Mouse (Mus musculus) c-Kit-positive CD71-positive TER-119-negative erythroid progenitor cells, embryonic 14.5 days (primary cell): Measurements from ENCODE around the gene Mboat2.
A peak's percentile ranks its signal among the peaks of the same experiment; 100 is the strongest.

Experiments
- DNase-seq: peaks from one replicate; pipeline ENCODE4 v3.0.0-alpha.2; 2013; ENCODE audit warnings: low read depth

Gene Mboat2

DNA sequence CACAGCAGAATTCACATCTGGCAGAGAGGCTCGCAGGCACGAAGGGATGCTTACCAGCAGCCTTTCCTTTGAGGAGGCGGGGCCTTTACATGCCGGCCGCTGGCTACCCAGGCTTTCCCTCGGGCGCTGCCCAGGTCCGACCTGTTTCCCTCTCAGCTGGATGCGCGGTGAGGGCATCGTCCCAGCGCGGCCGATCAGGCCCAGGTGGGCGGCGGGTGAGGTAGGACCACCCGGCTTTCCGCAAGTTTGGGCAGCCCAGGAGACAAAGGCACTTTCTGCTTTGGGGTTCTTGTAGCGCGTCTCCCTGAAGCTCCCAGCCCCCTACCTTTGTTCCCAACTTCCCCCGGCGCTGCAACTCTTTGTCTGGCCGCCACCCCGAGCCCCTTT is at the start of gene Mboat2:
Gene Mboat2, plus strand, starts transcription at position 114 of the 387 bp plus-strand sequence.
- no peak for DNase-seq

DNA sequence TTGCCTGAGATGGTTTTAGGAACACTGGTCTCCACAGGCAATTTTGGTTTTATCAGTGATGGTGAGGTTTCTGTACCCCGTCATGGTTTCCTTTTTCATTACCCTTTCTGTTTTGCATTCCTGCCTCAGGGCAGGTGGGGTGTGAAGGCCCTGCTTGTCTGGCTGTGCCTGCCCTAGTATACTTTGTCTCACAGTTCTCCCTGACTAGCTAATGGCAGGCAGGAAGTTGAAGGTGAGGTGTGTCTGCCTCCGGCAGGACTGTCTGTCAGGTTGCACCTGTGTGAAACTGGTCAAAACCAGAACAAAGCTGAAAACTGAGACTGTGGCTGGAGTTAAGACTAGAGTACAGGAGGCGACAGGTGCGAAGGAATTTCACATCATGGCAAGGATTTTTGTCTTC is 46.9 kb upstream of the Mboat2 start:
- no peak for DNase-seq

DNA sequence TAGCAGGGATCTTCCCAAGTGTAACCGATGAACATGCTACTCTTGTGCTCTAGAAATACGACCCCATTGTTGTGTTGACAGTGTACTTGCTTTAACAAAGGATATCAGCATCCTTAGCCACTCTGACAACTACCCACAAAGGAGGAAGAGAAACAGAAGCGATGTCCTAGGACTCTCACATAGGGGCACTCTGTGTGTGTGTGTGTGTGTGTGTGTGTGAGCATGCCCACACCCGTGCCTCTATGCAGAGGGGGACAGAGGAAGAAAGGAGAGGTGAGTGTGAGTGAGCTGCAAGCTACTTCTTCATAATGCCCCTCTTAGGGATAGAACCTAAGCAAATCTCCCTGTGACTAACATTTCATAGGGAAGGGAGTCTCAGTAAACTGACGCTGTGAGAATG is 44.8 kb upstream of the Mboat2 start:
- DNase-seq = no peak

DNA sequence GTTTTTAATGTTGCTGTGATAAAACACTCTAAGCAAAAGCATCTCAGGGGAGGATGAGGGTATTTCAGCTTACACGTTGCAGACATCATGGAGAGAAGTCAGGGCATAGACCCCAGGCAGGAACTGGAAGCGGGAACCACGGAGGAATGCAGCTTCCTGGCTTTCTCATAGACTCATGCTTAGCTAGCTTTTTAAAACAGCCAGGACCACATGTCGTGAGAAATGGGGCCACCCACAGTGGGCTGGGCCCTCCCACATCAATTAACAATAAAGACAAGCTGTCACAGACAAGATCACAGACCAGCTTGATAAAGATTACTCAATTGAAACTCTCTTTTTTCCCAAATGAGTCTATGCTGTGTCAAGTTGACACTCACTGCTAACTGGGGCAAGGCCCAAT is 44.4 kb upstream of the Mboat2 start:
- DNase-seq = no peak

DNA sequence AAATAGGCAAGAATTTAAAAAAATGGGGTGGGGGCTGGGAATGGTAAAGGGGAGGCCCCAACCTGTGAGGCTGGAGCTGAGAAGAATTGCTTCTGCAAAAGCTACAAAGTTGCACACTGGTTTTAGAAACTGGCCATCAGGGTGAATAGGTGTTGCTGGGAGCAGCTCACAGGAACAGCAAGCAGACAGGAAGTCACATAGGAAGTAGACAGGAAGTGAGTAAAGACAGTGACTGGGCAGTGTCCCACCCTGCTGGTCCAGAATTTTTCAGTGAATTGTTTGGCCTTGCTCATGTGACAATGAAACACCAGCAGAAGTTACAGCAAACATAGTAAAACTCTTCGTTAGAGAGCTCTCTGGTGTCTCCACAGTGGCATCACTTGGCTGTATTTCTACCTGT is 41.0 kb upstream of the Mboat2 start:
- DNase-seq = no peak

DNA sequence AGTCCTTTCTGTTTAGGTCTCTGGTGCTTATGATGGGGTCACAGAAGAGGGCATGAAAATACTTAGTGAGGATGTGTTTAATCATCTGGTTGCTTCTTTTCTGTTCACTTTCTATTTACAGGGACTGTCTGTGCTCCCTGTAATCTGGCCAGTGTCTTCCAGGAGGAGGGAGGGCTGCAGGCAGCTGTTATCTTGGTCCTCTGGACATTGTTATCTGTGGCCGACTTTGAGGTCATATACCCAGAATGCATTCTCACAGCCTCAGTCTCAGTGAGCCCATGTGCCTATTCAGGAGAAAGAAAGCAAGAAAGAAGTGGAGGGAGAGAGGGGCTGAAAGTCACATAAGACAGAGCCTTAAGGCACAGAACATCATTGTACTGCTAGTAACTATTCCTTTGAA is 19.4 kb upstream of the Mboat2 start:
- DNase-seq = no peak

DNA sequence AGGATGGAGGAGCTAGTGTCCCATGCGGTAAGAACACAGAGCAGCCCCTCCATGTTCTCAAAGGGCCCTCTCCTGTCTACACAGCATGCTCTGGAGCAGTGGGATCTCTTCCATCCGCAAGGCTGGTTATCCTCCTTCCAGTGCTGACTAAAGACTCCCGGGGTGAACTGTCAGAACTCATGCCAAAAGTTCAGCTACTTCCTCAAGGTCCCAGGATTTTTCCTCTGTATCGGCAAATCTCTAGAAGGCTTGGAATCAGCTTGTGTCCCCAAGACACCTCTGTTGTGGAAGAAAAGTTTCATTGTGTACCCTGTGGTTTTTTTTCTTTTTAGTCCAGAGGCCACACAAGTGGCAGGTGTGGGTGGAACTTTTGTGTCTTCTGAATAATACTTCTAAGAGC is 18.8 kb upstream of the Mboat2 start:
- DNase-seq = no peak

DNA sequence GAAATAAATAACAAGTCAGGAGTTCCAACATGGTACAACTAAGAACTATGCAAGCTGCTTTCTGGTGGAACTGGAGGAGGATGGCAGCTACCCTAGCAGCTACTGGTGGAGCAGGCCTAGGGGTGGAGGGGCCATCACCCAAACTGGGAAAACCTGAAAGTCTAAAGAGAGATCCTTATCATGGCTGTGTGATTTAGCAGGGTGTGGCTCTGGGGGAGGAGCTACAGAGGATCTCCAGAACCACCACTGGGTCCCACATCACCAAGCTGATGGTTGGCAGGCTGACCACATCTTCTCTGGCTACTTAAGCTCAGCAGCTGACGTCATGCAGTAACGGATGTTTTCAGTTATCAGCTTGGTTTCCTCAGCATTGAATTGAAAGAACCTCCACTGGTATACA is 7.8 kb upstream of the Mboat2 start:
- DNase-seq = no peak

DNA sequence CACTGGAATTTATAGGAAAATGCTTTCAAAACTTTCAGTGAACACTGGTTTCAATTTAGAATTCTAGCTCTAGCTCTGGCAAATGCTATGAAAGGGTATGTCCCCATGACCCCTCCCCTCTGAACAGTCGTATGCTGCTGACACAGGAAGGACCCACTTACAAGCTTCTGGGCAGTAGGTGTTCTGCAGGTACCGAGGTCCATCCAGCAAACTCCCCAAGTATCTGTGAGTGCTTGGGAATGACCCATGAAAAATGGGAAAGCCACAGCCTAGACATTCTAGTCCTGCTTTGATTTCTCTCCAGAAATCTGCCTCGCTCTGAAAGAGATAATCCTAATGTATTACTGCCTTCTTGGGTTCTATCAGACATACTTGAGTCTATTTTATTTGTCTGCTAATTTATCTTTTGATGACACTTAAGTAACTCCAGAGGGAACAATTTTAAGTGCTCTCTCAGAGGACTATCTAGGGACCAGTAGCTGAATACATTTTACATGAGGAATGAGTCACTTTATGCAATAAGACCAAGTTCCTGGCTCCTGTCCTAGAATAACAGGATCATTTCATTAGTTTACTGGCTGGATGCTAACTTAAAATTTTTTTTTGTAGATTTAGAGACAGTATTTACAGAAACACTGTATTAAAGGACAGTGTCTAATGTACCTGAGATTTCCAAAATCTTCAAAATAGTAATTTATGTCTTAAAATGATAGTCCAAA is 6.9 kb upstream of the Mboat2 start:
- no peak for DNase-seq

DNA sequence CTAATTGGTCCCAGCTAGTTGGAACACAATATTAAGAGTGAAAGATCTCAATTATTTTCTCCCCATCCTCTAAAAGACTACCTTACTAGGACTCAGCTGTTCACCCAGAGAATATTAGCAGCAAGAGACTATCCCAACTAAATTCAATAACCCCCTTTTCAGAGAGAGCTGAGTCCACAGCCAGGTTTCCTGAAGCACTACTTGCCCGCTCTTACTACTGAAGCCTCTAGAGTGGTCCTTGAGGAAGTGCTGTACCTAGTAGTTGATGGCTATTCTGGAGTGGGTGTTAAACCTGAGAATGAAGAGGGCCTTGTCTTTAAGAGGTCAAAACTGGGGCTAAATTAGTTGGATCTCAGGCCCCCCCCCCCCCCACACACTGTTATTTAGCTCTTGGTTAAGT is 593 bp upstream of the Mboat2 start:
- no peak for DNase-seq

DNA sequence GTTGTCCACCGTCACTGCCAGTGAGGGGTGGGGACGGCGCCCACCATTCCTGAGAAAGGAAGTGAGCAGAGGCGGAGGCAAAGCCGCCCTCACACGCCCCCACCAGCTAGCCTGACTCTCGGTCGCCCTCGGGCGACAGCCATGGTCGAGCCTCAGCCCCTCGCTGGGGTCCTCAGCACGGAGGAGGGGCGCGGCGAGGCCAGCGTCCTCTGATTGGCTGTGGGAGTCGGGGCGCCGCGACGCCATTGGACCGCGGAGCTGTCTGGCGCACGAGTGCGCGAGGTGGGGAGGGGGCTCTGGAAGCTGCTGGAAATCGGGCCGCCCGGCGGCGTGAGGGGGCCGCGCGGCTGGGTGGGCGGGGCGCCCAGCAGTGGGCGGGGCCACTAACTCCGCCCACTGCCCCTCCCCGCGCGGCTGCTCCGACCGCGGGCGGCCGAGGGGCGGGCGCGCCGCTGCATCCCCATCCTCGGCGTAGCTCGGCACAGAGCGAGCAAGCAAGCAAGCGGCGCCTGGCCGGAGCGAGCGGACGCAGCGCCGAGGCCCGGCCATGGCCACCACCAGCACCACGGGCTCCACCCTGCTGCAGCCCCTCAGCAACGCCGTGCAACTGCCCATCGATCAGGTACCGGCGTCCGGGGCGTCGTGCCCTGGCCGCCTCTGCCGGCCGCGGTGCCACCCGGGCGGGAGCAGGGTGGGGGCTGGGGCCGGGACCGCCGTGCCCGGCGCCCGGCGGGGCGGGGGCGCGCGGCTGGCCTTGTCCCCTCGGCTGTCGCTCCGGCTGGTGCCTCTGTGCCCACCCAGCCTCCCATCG is 679 bp downstream of the Mboat2 start:
- DNase-seq = peak; percentile 52

DNA sequence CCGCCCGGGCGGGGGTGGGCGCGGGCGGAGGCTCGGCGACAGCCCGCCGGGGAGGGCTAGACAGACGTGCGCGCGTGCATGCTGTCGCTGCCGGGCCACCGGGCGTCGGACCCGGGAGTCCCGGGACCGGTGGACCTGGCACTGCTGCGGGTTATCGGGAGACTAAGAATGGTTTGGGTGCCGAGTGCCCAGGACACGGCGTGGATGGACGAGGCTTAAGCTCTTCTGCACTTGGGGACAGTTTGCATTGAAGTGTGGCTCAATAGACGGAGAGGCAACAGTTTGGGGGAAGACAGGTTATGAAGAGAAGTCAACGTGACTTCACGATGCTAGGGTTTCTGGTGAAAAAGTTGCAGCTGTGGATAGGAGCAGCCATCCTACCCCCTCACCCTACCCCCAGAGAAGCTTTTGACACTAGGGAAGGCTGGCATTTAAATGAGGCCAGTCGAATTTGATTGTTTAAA is 1.3 kb downstream of the Mboat2 start:
- no peak for DNase-seq

DNA sequence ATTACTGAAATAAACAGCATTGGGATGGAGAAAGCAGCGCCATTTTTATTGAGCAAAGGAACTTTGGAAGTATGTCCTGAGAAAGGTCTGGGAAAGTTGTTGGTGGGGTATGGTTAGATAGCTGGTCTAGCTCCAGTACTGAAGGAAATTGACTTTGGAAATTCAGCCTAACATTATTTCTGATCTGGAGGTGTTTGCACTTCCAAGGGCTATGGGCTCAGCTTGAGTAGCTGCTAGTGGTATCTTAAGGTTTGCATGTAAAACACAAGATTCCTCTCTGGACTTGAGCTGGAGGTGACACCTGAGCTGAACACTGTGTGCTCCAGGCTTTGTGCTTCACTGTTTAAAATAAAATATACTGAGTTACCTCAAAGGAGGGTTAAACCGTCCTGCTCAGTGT is 1.8 kb downstream of the Mboat2 start:
- no peak for DNase-seq

DNA sequence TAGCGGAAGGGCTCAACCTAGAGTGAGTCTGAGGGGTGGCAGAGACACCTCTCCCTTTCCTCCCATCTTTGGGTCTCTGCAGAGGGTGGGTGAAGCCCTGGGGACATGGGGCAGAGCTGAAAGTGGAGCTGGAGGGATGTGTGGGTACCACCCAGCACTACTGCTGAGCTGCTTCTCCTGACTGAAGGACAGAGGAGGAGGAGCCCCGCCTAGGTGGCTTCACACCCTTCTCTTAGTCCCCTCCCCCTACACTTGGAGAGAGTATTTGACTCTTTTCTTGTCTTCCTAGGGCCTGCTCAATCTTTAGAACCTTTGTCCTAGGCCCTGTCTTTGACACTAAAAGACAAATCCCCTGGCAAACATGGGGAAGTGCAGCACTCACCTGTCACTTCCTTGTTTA is 7.3 kb downstream of the Mboat2 start:
- no peak for DNase-seq

DNA sequence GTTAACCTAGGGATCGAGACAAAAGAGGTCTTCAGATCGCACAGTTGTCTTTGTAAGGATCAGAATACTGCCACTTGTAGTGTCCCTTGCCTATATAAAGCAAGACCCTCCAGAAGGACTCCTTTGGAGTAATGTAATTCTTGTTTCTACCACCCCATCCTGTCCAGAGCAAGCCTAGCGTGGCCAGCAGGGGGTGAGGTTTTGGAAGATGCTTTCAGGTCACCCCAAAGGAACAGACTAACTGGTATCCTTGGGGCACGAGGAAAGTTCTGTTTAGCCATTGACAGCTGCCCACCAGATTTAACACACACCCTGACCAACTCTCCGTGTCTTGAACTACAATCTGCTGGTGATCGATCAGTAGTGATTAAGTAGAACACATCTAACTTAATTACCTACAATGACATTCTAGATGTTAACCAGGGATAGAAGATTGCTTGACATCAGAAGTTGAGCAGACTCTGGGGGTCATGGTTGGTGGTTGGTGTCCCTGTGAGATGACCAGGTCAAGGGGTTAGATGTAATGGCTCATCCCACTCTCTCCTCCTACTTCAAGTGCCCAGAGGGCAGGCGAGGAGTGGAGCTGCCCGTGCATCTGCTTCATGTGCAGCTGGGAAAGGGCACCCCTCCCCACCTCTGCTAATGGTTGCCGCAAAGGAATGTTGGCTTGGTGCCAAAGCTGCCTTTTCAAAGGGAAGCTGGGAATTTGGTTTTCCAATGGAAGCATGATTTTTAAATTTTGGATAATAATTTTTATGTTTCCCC is 10.6 kb downstream of the Mboat2 start:
- no peak for DNase-seq

DNA sequence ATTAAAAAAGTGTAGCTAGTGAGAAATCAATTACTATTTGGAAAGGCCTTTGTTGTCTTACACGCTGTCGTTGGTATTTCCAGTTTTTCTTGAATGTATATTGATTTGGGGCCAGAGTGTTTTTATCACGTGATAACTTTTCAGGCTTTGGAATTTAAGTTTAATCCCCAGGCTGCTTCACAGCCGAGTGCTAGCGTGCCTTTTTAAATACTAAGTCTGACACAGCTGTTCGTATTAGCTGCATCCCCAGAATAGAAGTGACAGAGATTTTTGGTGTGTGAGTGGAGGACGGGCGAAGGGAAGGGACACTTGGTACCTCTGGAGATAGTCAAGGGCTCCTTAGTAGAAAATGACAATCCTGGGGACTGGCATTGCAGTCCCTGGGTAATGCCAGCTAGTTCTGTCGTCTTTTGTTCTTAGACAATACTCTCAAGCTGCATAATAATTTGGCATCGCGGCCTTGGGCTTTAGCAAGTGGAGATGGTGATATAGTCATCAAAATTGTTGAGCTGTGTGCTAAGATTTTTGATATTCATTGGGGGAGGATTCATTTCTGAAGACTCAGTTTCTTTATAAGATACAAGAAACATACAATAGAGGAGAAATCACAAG is 11.7 kb downstream of the Mboat2 start:
- no peak for DNase-seq

DNA sequence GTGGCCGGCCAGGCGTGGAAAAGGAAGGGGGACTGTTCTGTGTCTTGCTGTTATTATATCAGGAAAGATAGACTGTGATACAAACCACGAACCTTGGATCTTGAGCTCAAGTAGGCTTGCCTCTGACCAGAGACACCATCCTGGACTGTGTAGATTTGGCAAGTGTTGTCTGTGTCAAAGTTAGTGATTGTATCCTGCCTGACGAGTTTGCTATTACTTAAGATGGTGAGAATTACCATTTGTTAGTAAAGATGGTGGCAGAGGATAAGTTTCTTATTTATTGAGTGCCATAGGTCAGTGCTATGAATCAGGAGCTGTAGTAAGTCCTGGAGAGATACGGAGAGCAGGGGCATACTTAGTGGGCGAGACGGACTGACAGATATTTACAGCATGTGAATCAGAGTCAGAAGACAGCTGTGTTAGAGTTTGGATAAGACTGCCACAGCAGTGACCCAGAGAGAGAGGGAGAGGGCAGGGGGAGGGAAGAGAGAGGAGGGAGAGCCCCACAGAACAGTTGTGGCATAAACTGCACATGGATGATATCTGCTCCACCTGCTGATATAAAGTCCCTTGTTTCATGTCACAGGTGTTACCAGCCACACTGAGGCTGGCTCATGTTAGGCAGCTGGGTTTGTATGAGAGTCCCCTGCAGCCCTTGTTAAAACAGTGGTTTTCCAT is 12.9 kb downstream of the Mboat2 start:
- no peak for DNase-seq

DNA sequence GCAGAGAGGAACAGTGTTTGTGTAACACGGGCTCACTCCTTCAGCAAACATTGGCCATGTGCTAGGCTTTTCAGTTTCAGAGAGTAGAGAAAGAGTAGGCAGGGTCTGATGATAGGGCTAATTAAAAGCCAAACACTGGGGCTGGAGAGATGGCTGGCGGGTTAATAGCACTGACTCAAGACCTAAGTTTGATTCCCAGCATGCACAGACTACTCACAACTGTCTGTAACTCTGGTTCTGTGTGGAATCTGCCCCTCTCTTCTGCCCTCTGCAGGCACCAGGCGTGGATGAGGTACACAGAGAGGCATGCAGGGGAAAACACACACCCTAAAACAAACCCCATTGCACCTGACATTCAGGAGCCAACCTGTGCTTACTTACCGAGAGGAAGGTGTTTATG is 14.7 kb downstream of the Mboat2 start:
- no peak for DNase-seq

DNA sequence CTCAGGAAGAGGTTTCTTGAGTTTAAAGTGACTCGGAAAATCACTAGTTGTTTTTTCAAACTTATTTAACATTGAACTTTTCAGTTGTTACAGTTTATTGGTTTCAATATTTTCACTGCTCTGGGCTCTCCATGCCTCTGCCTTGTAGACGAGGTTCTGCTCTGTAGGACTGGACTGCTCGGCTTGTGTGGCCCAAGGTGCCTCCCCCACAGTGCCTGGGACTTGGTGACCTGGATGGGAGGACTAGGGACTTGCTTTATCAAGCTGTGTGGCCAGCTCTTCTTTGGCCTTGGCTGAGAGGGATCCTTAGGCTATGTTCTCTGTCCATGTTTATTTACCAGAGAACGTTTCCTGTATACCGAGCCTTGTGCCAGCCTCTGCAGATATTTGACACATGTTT is 17.4 kb downstream of the Mboat2 start:
- no peak for DNase-seq

DNA sequence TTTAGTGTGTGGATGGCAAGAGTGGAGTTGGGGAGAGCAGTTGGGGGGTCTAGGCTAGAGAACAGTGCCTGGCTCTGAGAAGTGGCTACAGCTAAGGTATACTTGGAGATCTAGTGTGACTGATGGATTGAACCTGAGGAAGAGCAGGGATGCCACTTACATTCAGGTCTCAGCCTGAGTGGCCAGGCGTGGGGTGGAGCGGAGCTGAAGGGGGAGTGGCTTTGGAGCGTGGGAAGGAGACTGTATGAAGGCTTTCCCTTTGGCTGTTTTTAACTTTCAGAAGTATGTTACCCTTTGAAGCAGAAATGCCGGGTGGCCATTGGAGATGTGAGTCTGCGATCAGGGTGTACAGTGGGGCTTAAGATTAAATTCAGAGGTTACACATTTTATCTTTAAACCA is 26.7 kb downstream of the Mboat2 start:
- DNase-seq = no peak

DNA sequence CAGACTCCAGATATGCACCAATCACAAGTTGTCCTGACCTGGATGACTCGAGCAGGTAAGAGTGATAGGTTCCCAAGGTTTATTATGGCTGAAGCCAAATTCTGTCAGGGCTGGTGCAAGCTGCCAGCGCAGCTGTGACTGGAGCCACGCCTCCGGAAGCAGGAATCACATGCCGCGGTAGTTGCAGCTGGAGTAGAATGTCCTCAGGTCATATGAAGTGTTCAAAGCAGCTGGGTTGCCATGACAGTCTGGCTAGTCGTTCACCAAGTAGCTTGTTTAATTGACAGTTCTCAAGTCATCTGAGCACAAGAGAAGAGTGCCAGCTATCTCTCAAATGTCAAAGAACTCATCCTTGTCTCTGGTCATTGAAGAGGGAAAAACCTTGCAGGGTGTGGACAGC is 28.7 kb downstream of the Mboat2 start:
- DNase-seq = no peak

DNA sequence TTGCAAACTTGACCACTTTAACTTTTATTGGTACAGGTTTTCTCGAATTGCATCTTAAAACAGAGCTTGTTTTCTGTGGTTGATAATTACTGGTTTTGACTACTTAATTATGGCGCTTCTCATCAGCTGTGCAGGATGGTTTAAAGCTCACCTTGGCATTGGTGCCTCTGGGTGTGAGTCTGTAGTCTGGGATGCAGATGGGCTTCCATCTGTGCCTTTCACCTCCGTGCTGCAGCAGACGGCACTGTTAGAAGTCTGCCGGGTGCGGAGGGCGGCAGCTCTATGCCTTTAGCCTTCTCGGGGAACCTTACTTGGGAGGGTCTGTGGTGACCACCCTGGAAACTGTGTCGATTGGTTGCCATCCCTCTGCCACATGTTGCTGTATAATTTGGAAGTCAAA is 29.8 kb downstream of the Mboat2 start:
- DNase-seq = no peak
